Mouse (Mus musculus): Measurements from ENCODE around the gene Ncam1. TPM values are rescaled to one million over a fixed set of nuclear protein-coding genes. Genes with fewer than 3 reads are reported as not detected.

Ncam1 gene
- polyA plus RNA-seq, 1 experiment from 2014 or later: 450 TPM

- H3K4me1 ChIP-seq (ENCODE audit: control insufficient read depth, insufficient read depth, low read depth, low read length): peaks cover 4% of the 10 kb centered on the region; the same call in 1 of the 2 replicates
- H3K27ac ChIP-seq (ENCODE audit: low read depth, low read length): no peak overlapping the region
- H3K4me3 ChIP-seq (ENCODE audit: low read length): no peak overlapping the region
- ATAC-seq: peak; percentile 44; the same call in 1 of the 2 replicates
- H3K9me3 ChIP-seq (ENCODE audit: control insufficient read depth, low read length): no peaks in the 10 kb centered on the region
- WGBS: 76% methylated on average over 9 of the region's 9 CpGs
- H3K27me3 ChIP-seq (replicated peaks; ENCODE audit: control insufficient read depth, insufficient read depth, low read length): no peaks in the 10 kb centered on the region
- no peak overlapping the region for H3K4me2 ChIP-seq (ENCODE audit: low read length)
- peaks cover 4% of the 10 kb centered on the region; the same call in 1 of the 2 replicates for H3K36me3 ChIP-seq (ENCODE audit: control insufficient read depth, insufficient read depth, low read length)
- no peak overlapping the region for H3K9ac ChIP-seq (ENCODE audit: low read depth, low read length)
Measured at GRCm38 (mm10) chr9:49704196-49704967, 94.3 kb downstream of the Ncam1 start.

GRCm38 (mm10) chr9:49695371-49695770 lies 103.4 kb downstream of the Ncam1 start:
- H3K27ac ChIP-seq (ENCODE audit: low read depth, low read length): no peak overlapping the region
- H3K9me3 ChIP-seq (ENCODE audit: control insufficient read depth, low read length): no peaks in the 10 kb centered on the region
- no peak for ATAC-seq
- no peak overlapping the region for H3K4me3 ChIP-seq (ENCODE audit: low read length)
- no peaks in the 10 kb centered on the region for H3K27me3 ChIP-seq (replicated peaks; ENCODE audit: control insufficient read depth, insufficient read depth, low read length)
- no peaks in the 10 kb centered on the region for H3K36me3 ChIP-seq (ENCODE audit: control insufficient read depth, insufficient read depth, low read length)
- H3K9ac ChIP-seq (ENCODE audit: low read depth, low read length): no peak overlapping the region
- no peak overlapping the region for H3K4me2 ChIP-seq (ENCODE audit: low read length)
- H3K4me1 ChIP-seq (ENCODE audit: control insufficient read depth, insufficient read depth, low read depth, low read length): peaks cover 8% of the 10 kb centered on the region
- WGBS: 70% methylated on average over 7 of the region's 7 CpGs

- H3K4me3 ChIP-seq (ENCODE audit: low read length): no peak overlapping the region
- no peak overlapping the region for H3K9ac ChIP-seq (ENCODE audit: low read depth, low read length)
- 69% methylated on average over 11 of the region's 11 CpGs for WGBS
- H3K27ac ChIP-seq (ENCODE audit: low read depth, low read length): no peak overlapping the region
- H3K36me3 ChIP-seq (ENCODE audit: control insufficient read depth, insufficient read depth, low read length): no peaks in the 10 kb centered on the region
- no peaks in the 10 kb centered on the region for H3K27me3 ChIP-seq (replicated peaks; ENCODE audit: control insufficient read depth, insufficient read depth, low read length)
- H3K4me1 ChIP-seq (ENCODE audit: control insufficient read depth, insufficient read depth, low read depth, low read length): peaks cover 10% of the 10 kb centered on the region
- no peak overlapping the region for H3K4me2 ChIP-seq (ENCODE audit: low read length)
- ATAC-seq: no peak
- H3K9me3 ChIP-seq (ENCODE audit: control insufficient read depth, low read length): no peaks in the 10 kb centered on the region
Measured at GRCm38 (mm10) chr9:49692791-49693190, 105.9 kb downstream of the Ncam1 start.

- 30% methylated on average over 2 of the region's 2 CpGs for WGBS
- no peaks in the 10 kb centered on the region for H3K27me3 ChIP-seq (replicated peaks; ENCODE audit: control insufficient read depth, insufficient read depth, low read length)
- H3K4me3 ChIP-seq (ENCODE audit: low read length): no peak overlapping the region
- H3K9ac ChIP-seq (ENCODE audit: low read depth, low read length): no peak overlapping the region
- no peaks in the 10 kb centered on the region for H3K36me3 ChIP-seq (ENCODE audit: control insufficient read depth, insufficient read depth, low read length)
- no peak for ATAC-seq
- H3K4me2 ChIP-seq (ENCODE audit: low read length): no peak overlapping the region
- peaks cover 10% of the 10 kb centered on the region for H3K4me1 ChIP-seq (ENCODE audit: control insufficient read depth, insufficient read depth, low read depth, low read length)
- no peaks in the 10 kb centered on the region for H3K9me3 ChIP-seq (ENCODE audit: control insufficient read depth, low read length)
- no peak overlapping the region for H3K27ac ChIP-seq (ENCODE audit: low read depth, low read length)
Measured at GRCm38 (mm10) chr9:49691344-49691743, 107.4 kb downstream of the Ncam1 start.

GRCm38 (mm10) chr9:49683566-49684273 lies 115.0 kb downstream of the Ncam1 start:
- Histone ChIP-seq H3K4me2 (ENCODE audit: low read length) (no peak overlapping the region), H3K4me1 (ENCODE audit: control insufficient read depth, insufficient read depth, low read depth, low read length) (peaks cover 4% of the 10 kb centered on the region), H3K27ac (ENCODE audit: low read depth, low read length) (no peak overlapping the region), H3K36me3 (ENCODE audit: control insufficient read depth, insufficient read depth, low read length) (no peaks in the 10 kb centered on the region), H3K9me3 (ENCODE audit: control insufficient read depth, low read length) (no peaks in the 10 kb centered on the region), H3K27me3 (replicated peaks; ENCODE audit: control insufficient read depth, insufficient read depth, low read length) (no peaks in the 10 kb centered on the region), H3K9ac (ENCODE audit: low read depth, low read length) (no peak overlapping the region), H3K4me3 (ENCODE audit: low read length) (no peak overlapping the region)
- ATAC-seq: no peak
- 82% methylated on average over 8 of the region's 8 CpGs for WGBS

- peaks cover 4% of the 10 kb centered on the region for H3K4me1 ChIP-seq (ENCODE audit: control insufficient read depth, insufficient read depth, low read depth, low read length)
- H3K4me2 ChIP-seq (ENCODE audit: low read length): no peak overlapping the region
- H3K4me3 ChIP-seq (ENCODE audit: low read length): no peak overlapping the region
- H3K27me3 ChIP-seq (replicated peaks; ENCODE audit: control insufficient read depth, insufficient read depth, low read length): no peaks in the 10 kb centered on the region
- 71% methylated on average over 7 of the region's 7 CpGs for WGBS
- 0 out of 2 replicates have a peak, but pooled peaks have one; percentile 28 for ATAC-seq
- H3K9ac ChIP-seq (ENCODE audit: low read depth, low read length): no peak overlapping the region
- no peaks in the 10 kb centered on the region for H3K36me3 ChIP-seq (ENCODE audit: control insufficient read depth, insufficient read depth, low read length)
- H3K27ac ChIP-seq (ENCODE audit: low read depth, low read length): no peak overlapping the region
- no peaks in the 10 kb centered on the region for H3K9me3 ChIP-seq (ENCODE audit: control insufficient read depth, low read length)
Measured at GRCm38 (mm10) chr9:49681848-49682469, 116.8 kb downstream of the Ncam1 start.

GRCm38 (mm10) chr9:49679270-49679669 lies 119.5 kb downstream of the Ncam1 start:
- Histone ChIP-seq H3K4me1 (ENCODE audit: control insufficient read depth, insufficient read depth, low read depth, low read length) (peaks cover 4% of the 10 kb centered on the region; the same call in 1 of the 2 replicates), H3K4me2 (ENCODE audit: low read length) (no peak overlapping the region), H3K4me3 (ENCODE audit: low read length) (no peak overlapping the region), H3K9me3 (ENCODE audit: control insufficient read depth, low read length) (no peaks in the 10 kb centered on the region), H3K27ac (ENCODE audit: low read depth, low read length) (no peak overlapping the region), H3K36me3 (ENCODE audit: control insufficient read depth, insufficient read depth, low read length) (no peaks in the 10 kb centered on the region), H3K9ac (ENCODE audit: low read depth, low read length) (no peak overlapping the region), H3K27me3 (replicated peaks; ENCODE audit: control insufficient read depth, insufficient read depth, low read length) (no peaks in the 10 kb centered on the region)
- 39% methylated on average over 3 of the region's 3 CpGs for WGBS
- no peak for ATAC-seq

- no peaks in the 10 kb centered on the region for H3K9me3 ChIP-seq (ENCODE audit: control insufficient read depth, low read length)
- no peak overlapping the region for H3K9ac ChIP-seq (ENCODE audit: low read depth, low read length)
- 47% methylated on average over 9 of the region's 9 CpGs for WGBS
- H3K27ac ChIP-seq (ENCODE audit: low read depth, low read length): no peak overlapping the region
- no peak overlapping the region for H3K4me2 ChIP-seq (ENCODE audit: low read length)
- H3K4me1 ChIP-seq (ENCODE audit: control insufficient read depth, insufficient read depth, low read depth, low read length): peaks cover 6% of the 10 kb centered on the region; the same call in 1 of the 2 replicates
- no peaks in the 10 kb centered on the region for H3K27me3 ChIP-seq (replicated peaks; ENCODE audit: control insufficient read depth, insufficient read depth, low read length)
- H3K4me3 ChIP-seq (ENCODE audit: low read length): no peak overlapping the region
- no peak for ATAC-seq
- no peaks in the 10 kb centered on the region for H3K36me3 ChIP-seq (ENCODE audit: control insufficient read depth, insufficient read depth, low read length)
Measured at GRCm38 (mm10) chr9:49675696-49676465, 122.8 kb downstream of the Ncam1 start.
